Mouse (Mus musculus): Measurements from ENCODE around the gene Hspb8. TPM values are rescaled to one million over a fixed set of nuclear protein-coding genes. Genes with fewer than 3 reads are reported as not detected.

Gene Hspb8
- polyA plus RNA-seq (2012; rRNA removed), result 1.1 and 5.5 TPM in 2 replicates

GRCm38 (mm10) chr5:116422699-116423201 lies at the start of gene Hspb8:
TSS of gene Hspb8 (minus strand) at chr5:116422864.
- no peak within 1 kb of the TSS; the same call in 1 of the 2 replicates for H3K4me3 ChIP-seq (ENCODE audit: control insufficient read depth, low read depth, low read length)
- H3K36me3 ChIP-seq (ENCODE audit: control insufficient read depth, insufficient read depth, low read length), result no peaks in the 10 kb centered on the region
- no peak for TF ChIP-seq CTCF (IDR thresholded peaks at IDR 0.05; ENCODE audit: control insufficient read depth, insufficient read depth, insufficient replicate concordance, low read depth, low read length)
- no peak within 1 kb of the TSS for H3K27ac ChIP-seq (ENCODE audit: control insufficient read depth, insufficient read depth, low read depth, low read length)
- H3K4me1 ChIP-seq (ENCODE audit: control insufficient read depth, insufficient read depth, low read length), result peaks cover 7% of the 10 kb centered on the region
- no peaks in the 10 kb centered on the region; the same call in 1 of the 2 replicates for H3K27me3 ChIP-seq (ENCODE audit: control insufficient read depth, insufficient read depth, low read length)

- Histone ChIP-seq H3K36me3 (ENCODE audit: control insufficient read depth, insufficient read depth, low read length) (no peaks in the 10 kb centered on the region), H3K27me3 (ENCODE audit: control insufficient read depth, insufficient read depth, low read length) (no peaks in the 10 kb centered on the region), H3K27ac (ENCODE audit: control insufficient read depth, insufficient read depth, low read depth, low read length) (no peak overlapping the region), H3K4me1 (ENCODE audit: control insufficient read depth, insufficient read depth, low read length) (no peaks in the 10 kb centered on the region), H3K4me3 (ENCODE audit: control insufficient read depth, low read depth, low read length) (no peak overlapping the region)
- TF ChIP-seq POLR2A (IDR thresholded peaks at IDR 0.05; ENCODE audit: control insufficient read depth, low read depth, low read length) (no peak), CTCF (IDR thresholded peaks at IDR 0.05; ENCODE audit: control insufficient read depth, insufficient read depth, insufficient replicate concordance, low read depth, low read length) (peak; percentile 72; the same call in 1 of the 2 replicates)
These were observed 38.8 kb upstream of the Hspb8 start for GRCm38 (mm10) chr5:116461354-116462042.

GRCm38 (mm10) chr5:116459970-116460369 lies 37.3 kb upstream of the Hspb8 start:
- no peaks in the 10 kb centered on the region for H3K27me3 ChIP-seq (ENCODE audit: control insufficient read depth, insufficient read depth, low read length)
- TF ChIP-seq CTCF (IDR thresholded peaks at IDR 0.05; ENCODE audit: control insufficient read depth, insufficient read depth, insufficient replicate concordance, low read depth, low read length) (no peak), POLR2A (IDR thresholded peaks at IDR 0.05; ENCODE audit: control insufficient read depth, low read depth, low read length) (no peak)
- no peak overlapping the region for H3K4me3 ChIP-seq (ENCODE audit: control insufficient read depth, low read depth, low read length)
- H3K27ac ChIP-seq (ENCODE audit: control insufficient read depth, insufficient read depth, low read depth, low read length), result no peak overlapping the region
- peaks cover under 1% of the 10 kb centered on the region; the same call in 1 of the 2 replicates for H3K4me1 ChIP-seq (ENCODE audit: control insufficient read depth, insufficient read depth, low read length)
- no peaks in the 10 kb centered on the region for H3K36me3 ChIP-seq (ENCODE audit: control insufficient read depth, insufficient read depth, low read length)

GRCm38 (mm10) chr5:116457791-116458190 lies 35.1 kb upstream of the Hspb8 start:
- Histone ChIP-seq H3K36me3 (ENCODE audit: control insufficient read depth, insufficient read depth, low read length) (no peaks in the 10 kb centered on the region), H3K4me3 (ENCODE audit: control insufficient read depth, low read depth, low read length) (no peak overlapping the region), H3K27ac (ENCODE audit: control insufficient read depth, insufficient read depth, low read depth, low read length) (no peak overlapping the region), H3K4me1 (ENCODE audit: control insufficient read depth, insufficient read depth, low read length) (peaks cover 9% of the 10 kb centered on the region), H3K27me3 (ENCODE audit: control insufficient read depth, insufficient read depth, low read length) (peaks cover 5% of the 10 kb centered on the region)
- TF ChIP-seq POLR2A (IDR thresholded peaks at IDR 0.05; ENCODE audit: control insufficient read depth, low read depth, low read length) (no peak), CTCF (IDR thresholded peaks at IDR 0.05; ENCODE audit: control insufficient read depth, insufficient read depth, insufficient replicate concordance, low read depth, low read length) (no peak)

- no peak overlapping the region for H3K4me3 ChIP-seq (ENCODE audit: control insufficient read depth, low read depth, low read length)
- H3K36me3 ChIP-seq (ENCODE audit: control insufficient read depth, insufficient read depth, low read length), result no peaks in the 10 kb centered on the region
These were observed 34.3 kb upstream of the Hspb8 start for GRCm38 (mm10) chr5:116456796-116457515.

GRCm38 (mm10) chr5:116453401-116453851 lies 30.8 kb upstream of the Hspb8 start:
- no peak for TF ChIP-seq POLR2A (IDR thresholded peaks at IDR 0.05; ENCODE audit: control insufficient read depth, low read depth, low read length)
- no peak; the same call in 1 of the 2 replicates for TF ChIP-seq CTCF (IDR thresholded peaks at IDR 0.05; ENCODE audit: control insufficient read depth, insufficient read depth, insufficient replicate concordance, low read depth, low read length)
- H3K4me3 ChIP-seq (ENCODE audit: control insufficient read depth, low read depth, low read length), result no peak overlapping the region; the same call in 1 of the 2 replicates
- no peak overlapping the region for H3K27ac ChIP-seq (ENCODE audit: control insufficient read depth, insufficient read depth, low read depth, low read length)
- peaks cover 9% of the 10 kb centered on the region for H3K4me1 ChIP-seq (ENCODE audit: control insufficient read depth, insufficient read depth, low read length)
- H3K36me3 ChIP-seq (ENCODE audit: control insufficient read depth, insufficient read depth, low read length), result no peaks in the 10 kb centered on the region
- H3K27me3 ChIP-seq (ENCODE audit: control insufficient read depth, insufficient read depth, low read length), result peaks cover 5% of the 10 kb centered on the region

More at GRCm38 (mm10) chr5:116456796-116457515, 34.3 kb upstream of the Hspb8 start:
- peaks cover 5% of the 10 kb centered on the region for H3K27me3 ChIP-seq (ENCODE audit: control insufficient read depth, insufficient read depth, low read length)
- TF ChIP-seq POLR2A (IDR thresholded peaks at IDR 0.05; ENCODE audit: control insufficient read depth, low read depth, low read length), result no peak
- TF ChIP-seq CTCF (IDR thresholded peaks at IDR 0.05; ENCODE audit: control insufficient read depth, insufficient read depth, insufficient replicate concordance, low read depth, low read length), result no peak
- peaks cover 9% of the 10 kb centered on the region for H3K4me1 ChIP-seq (ENCODE audit: control insufficient read depth, insufficient read depth, low read length)
- H3K27ac ChIP-seq (ENCODE audit: control insufficient read depth, insufficient read depth, low read depth, low read length), result no peak overlapping the region

- peaks cover 14% of the 10 kb centered on the region for H3K4me1 ChIP-seq (ENCODE audit: control insufficient read depth, insufficient read depth, low read length)
- H3K4me3 ChIP-seq (ENCODE audit: control insufficient read depth, low read depth, low read length), result no peak overlapping the region
- peaks cover 5% of the 10 kb centered on the region for H3K27me3 ChIP-seq (ENCODE audit: control insufficient read depth, insufficient read depth, low read length)
- no peaks in the 10 kb centered on the region for H3K36me3 ChIP-seq (ENCODE audit: control insufficient read depth, insufficient read depth, low read length)
- no peak for TF ChIP-seq CTCF (IDR thresholded peaks at IDR 0.05; ENCODE audit: control insufficient read depth, insufficient read depth, insufficient replicate concordance, low read depth, low read length)
- no peak for TF ChIP-seq POLR2A (IDR thresholded peaks at IDR 0.05; ENCODE audit: control insufficient read depth, low read depth, low read length)
- no peak overlapping the region for H3K27ac ChIP-seq (ENCODE audit: control insufficient read depth, insufficient read depth, low read depth, low read length)
These were observed 28.2 kb upstream of the Hspb8 start for GRCm38 (mm10) chr5:116450901-116451300.
